Mouse (Mus musculus) heart, embryonic 10.5 days (tissue): ENCODE data around the gene Lama5. TPM values are rescaled to one million over a fixed set of nuclear protein-coding genes. Genes with fewer than 3 reads are reported as not detected.

ENCODE experiments used
- DNase-seq: peaks from one replicate; pipeline ENCODE4 v3.0.0-alpha.2; 2017; ENCODE audit warnings: low spot score
- H3K27ac ChIP-seq: fragments of 300-500 bp; sonication (generic); 2 replicates; pipeline ENCODE4 v1.5.1; 2016; ENCODE audit warnings: mild to moderate bottlenecking
- H3K27me3 ChIP-seq: fragments of 300-500 bp; sonication (generic); 2 replicates; pipeline ENCODE4 v1.6.1; 2016; ENCODE audit warnings: mild to moderate bottlenecking; ENCODE audit not compliant: poor library complexity, insufficient read depth, severe bottlenecking
- H3K36me3 ChIP-seq: fragments of 300-500 bp; sonication (generic); 2 replicates; pipeline ENCODE4 v1.6.1; 2016; ENCODE audit warnings: mild to moderate bottlenecking, moderate library complexity
- H3K4me1 ChIP-seq: fragments of 300-500 bp; sonication (generic); 2 replicates; pipeline ENCODE4 v1.6.1; 2016; ENCODE audit warnings: mild to moderate bottlenecking
- H3K4me3 ChIP-seq: fragments of 300-500 bp; sonication (generic); 2 replicates; pipeline ENCODE4 v1.5.1; 2016; ENCODE audit warnings: mild to moderate bottlenecking, moderate library complexity
- H3K9me3 ChIP-seq: fragments of 300-500 bp; sonication (generic); 2 replicates; pipeline ENCODE4 v1.6.1; 2016; ENCODE audit warnings: mild to moderate bottlenecking, moderate library complexity
- WGBS: fragments of 180-500 bp; shearing (Covaris S2); methylation state at CpG from one replicate; pipeline ENCODE4 v1.1.7; 2016; 5-methylcytosine and 5-hydroxymethylcytosine counted together
- polyA plus RNA-seq: library from polyadenylated mRNA; unstranded; fragments of >200 nt; fragmentation: Nextera tagmentation; extraction: Ambion mirVana; gene quantifications from 2 replicates; pipeline ENCODE4 v1.2.1, GENCODE M21; 2016

The Lama5 gene
- polyA plus RNA-seq, 1 experiment from 2014 or later: 30.8 TPM

DNA sequence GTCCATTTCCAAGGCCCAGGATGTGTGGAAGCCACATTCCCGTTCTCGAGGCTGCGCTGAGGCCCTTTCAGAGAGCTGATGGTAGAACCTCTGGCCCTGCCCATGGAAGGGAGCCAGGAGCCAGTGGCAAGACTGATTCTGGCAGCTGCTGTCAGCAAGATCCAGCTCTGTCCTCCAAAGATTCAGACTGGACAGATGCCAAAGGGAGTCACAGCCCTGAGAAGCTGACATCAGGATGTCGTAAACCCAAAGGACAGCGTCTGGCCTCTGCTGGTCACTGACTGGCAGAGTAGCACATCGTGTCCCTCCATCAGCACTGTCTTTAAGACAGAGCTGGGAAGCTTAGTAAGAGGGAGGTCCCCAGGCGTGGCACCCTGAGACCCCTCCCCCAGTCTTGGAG lies 2.9 kb upstream of the Lama5 start:
- H3K27me3 ChIP-seq: peaks cover 27% of the 10 kb centered on the region; the same call in 1 of the 2 replicates
- H3K4me1 ChIP-seq: peaks cover 89% of the 10 kb centered on the region
- H3K27ac ChIP-seq: peak overlapping the region; percentile 81
- no peaks in the 10 kb centered on the region for H3K36me3 ChIP-seq
- WGBS: 63% methylated on average over 7 of the region's 7 CpGs
- no peak for DNase-seq
- H3K4me3 ChIP-seq: no peak overlapping the region
- H3K9me3 ChIP-seq: no peaks in the 10 kb centered on the region

GRCm38 (mm10) chr2:180228060-180228458 lies 2.4 kb upstream of the Lama5 start:
- Histone ChIP-seq H3K27ac (peak overlapping the region; percentile 81), H3K4me3 (peak overlapping the region; percentile 47), H3K9me3 (no peaks in the 10 kb centered on the region), H3K27me3 (peaks cover 32% of the 10 kb centered on the region; the same call in 1 of the 2 replicates), H3K36me3 (no peaks in the 10 kb centered on the region), H3K4me1 (peaks cover 89% of the 10 kb centered on the region)
- no peak for DNase-seq
- 50% methylated on average over 6 of the region's 6 CpGs for WGBS

- under 1% methylated on average over 21 of the region's 21 CpGs for whole genome bisulfite sequencing
- peak overlapping the region; percentile 47 for H3K4me3 ChIP-seq
- H3K27ac ChIP-seq: peak overlapping the region; percentile 81
- H3K4me1 ChIP-seq: peaks cover 89% of the 10 kb centered on the region
- H3K27me3 ChIP-seq: peaks cover 34% of the 10 kb centered on the region; the same call in 1 of the 2 replicates
- H3K36me3 ChIP-seq: no peaks in the 10 kb centered on the region
- H3K9me3 ChIP-seq: no peaks in the 10 kb centered on the region
- DNase-seq: peak; percentile 88
These were observed 1.8 kb upstream of the Lama5 start for GRCm38 (mm10) chr2:180227262-180228059.

GRCm38 (mm10) chr2:180225044-180225761 lies 456 bp downstream of the Lama5 start:
- DNase-seq: no peak
- no peaks in the 10 kb centered on the region for H3K9me3 ChIP-seq
- peaks cover 8% of the 10 kb centered on the region for H3K36me3 ChIP-seq
- peaks cover 87% of the 10 kb centered on the region for H3K4me1 ChIP-seq
- peak overlapping the region; percentile 74 for H3K4me3 ChIP-seq
- peaks cover 34% of the 10 kb centered on the region; the same call in 1 of the 2 replicates for H3K27me3 ChIP-seq
- peak overlapping the region; percentile 91 for H3K27ac ChIP-seq
- WGBS: under 1% methylated on average over 55 of the region's 55 CpGs

GRCm38 (mm10) chr2:180224647-180225043 lies 1.0 kb downstream of the Lama5 start:
- Histone ChIP-seq H3K4me1 (peaks cover 88% of the 10 kb centered on the region), H3K27me3 (peaks cover 34% of the 10 kb centered on the region; the same call in 1 of the 2 replicates), H3K36me3 (peaks cover 14% of the 10 kb centered on the region), H3K9me3 (no peaks in the 10 kb centered on the region), H3K27ac (peak overlapping the region; percentile 91), H3K4me3 (peak overlapping the region; percentile 74)
- 2% methylated on average over 13 of the region's 13 CpGs for WGBS
- no peak for DNase-seq

- H3K4me1 ChIP-seq: peaks cover 95% of the 10 kb centered on the region
- WGBS: 12% methylated on average over 6 of the region's 6 CpGs
These were observed 3.4 kb downstream of the Lama5 start for GRCm38 (mm10) chr2:180222250-180222649.

GRCm38 (mm10) chr2:180221051-180221450 lies 4.6 kb downstream of the Lama5 start:
- H3K9me3 ChIP-seq: no peaks in the 10 kb centered on the region
- H3K4me1 ChIP-seq: peaks cover 95% of the 10 kb centered on the region
- no peak overlapping the region for H3K4me3 ChIP-seq
- H3K27me3 ChIP-seq: peaks cover 31% of the 10 kb centered on the region; the same call in 1 of the 2 replicates
- H3K27ac ChIP-seq: peak overlapping the region; percentile 31; the same call in 1 of the 2 replicates
- H3K36me3 ChIP-seq: peaks cover 17% of the 10 kb centered on the region
- no peak for DNase-seq
- 85% methylated on average over 9 of the region's 9 CpGs for WGBS

More at GRCm38 (mm10) chr2:180222250-180222649, 3.4 kb downstream of the Lama5 start:
- H3K4me3 ChIP-seq: peak overlapping the region; percentile 19
- peaks cover 34% of the 10 kb centered on the region; the same call in 1 of the 2 replicates for H3K27me3 ChIP-seq
- peak; percentile 85 for DNase-seq
- H3K27ac ChIP-seq: peak overlapping the region; percentile 63
- no peaks in the 10 kb centered on the region for H3K9me3 ChIP-seq
- peaks cover 17% of the 10 kb centered on the region for H3K36me3 ChIP-seq

GRCm38 (mm10) chr2:180220165-180220564 lies 5.5 kb downstream of the Lama5 start:
- Histone ChIP-seq H3K36me3 (peaks cover 17% of the 10 kb centered on the region), H3K27ac (peak overlapping the region; percentile 31; the same call in 1 of the 2 replicates), H3K27me3 (peaks cover 22% of the 10 kb centered on the region; the same call in 1 of the 2 replicates), H3K9me3 (no peaks in the 10 kb centered on the region), H3K4me3 (no peak overlapping the region), H3K4me1 (peaks cover 95% of the 10 kb centered on the region)
- DNase-seq: no peak
- 56% methylated on average over 9 of the region's 9 CpGs for WGBS

- peak overlapping the region; percentile 81 for H3K27ac ChIP-seq
- DNase-seq: no peak
- H3K36me3 ChIP-seq: peaks cover 17% of the 10 kb centered on the region
- no peaks in the 10 kb centered on the region for H3K9me3 ChIP-seq
- WGBS: 79% methylated on average over 15 of the region's 15 CpGs
- peaks cover 95% of the 10 kb centered on the region for H3K4me1 ChIP-seq
- no peak overlapping the region for H3K4me3 ChIP-seq
- peaks cover 14% of the 10 kb centered on the region; the same call in 1 of the 2 replicates for H3K27me3 ChIP-seq
These were observed 6.3 kb downstream of the Lama5 start for GRCm38 (mm10) chr2:180219145-180219943.

- no peak overlapping the region for H3K4me3 ChIP-seq
- WGBS: 30% methylated on average over 5 of the region's 5 CpGs
- peaks cover 19% of the 10 kb centered on the region for H3K36me3 ChIP-seq
- DNase-seq: no peak
- peaks cover 7% of the 10 kb centered on the region; the same call in 1 of the 2 replicates for H3K27me3 ChIP-seq
- H3K4me1 ChIP-seq: peaks cover 95% of the 10 kb centered on the region
- no peaks in the 10 kb centered on the region for H3K9me3 ChIP-seq
- H3K27ac ChIP-seq: peak overlapping the region; percentile 81
These were observed 7.0 kb downstream of the Lama5 start for GRCm38 (mm10) chr2:180218677-180219076.

- Histone ChIP-seq H3K4me1 (peaks cover 92% of the 10 kb centered on the region), H3K4me3 (no peak overlapping the region), H3K27ac (peak overlapping the region; percentile 81), H3K27me3 (peaks cover 4% of the 10 kb centered on the region; the same call in 1 of the 2 replicates), H3K9me3 (no peaks in the 10 kb centered on the region), H3K36me3 (peaks cover 22% of the 10 kb centered on the region)
- WGBS: 41% methylated on average over 3 of the region's 3 CpGs
- no peak for DNase-seq
These were observed 7.4 kb downstream of the Lama5 start for GRCm38 (mm10) chr2:180218241-180218640.

DNA sequence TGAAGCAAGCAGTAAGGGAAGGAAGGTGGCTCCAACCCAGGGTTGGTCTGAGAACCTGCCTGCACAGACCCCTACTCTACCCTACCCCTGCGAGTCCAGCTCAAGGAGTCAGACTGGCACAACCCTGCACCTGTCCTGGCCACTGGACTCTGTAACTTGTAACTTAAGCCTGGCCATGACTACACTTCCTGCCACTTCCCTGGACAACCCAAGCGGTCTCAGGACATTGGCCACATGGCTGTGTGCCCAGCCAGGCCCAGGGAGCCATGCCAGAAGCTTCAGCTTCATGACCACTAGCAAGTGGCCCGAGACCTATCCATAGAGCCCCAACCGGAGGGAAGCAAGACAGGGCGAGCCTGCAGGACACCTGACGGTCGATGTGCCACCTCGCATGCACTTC lies 8.1 kb downstream of the Lama5 start:
- no peaks in the 10 kb centered on the region for H3K27me3 ChIP-seq
- no peaks in the 10 kb centered on the region for H3K9me3 ChIP-seq
- peaks cover 27% of the 10 kb centered on the region for H3K36me3 ChIP-seq
- no peak overlapping the region for H3K4me3 ChIP-seq
- DNase-seq: no peak
- peaks cover 86% of the 10 kb centered on the region for H3K4me1 ChIP-seq
- 85% methylated on average over 8 of the region's 8 CpGs for WGBS
- peak overlapping the region; percentile 81; the same call in 1 of the 2 replicates for H3K27ac ChIP-seq
